Mouse (Mus musculus): ENCODE results near the gene Tiam1. TPM values are rescaled to one million over a fixed set of nuclear protein-coding genes. Genes with fewer than 3 reads are reported as not detected.

Gene Tiam1
- polyA plus RNA-seq, 1 experiment from 2014 or later, result 30.4 TPM

DNA sequence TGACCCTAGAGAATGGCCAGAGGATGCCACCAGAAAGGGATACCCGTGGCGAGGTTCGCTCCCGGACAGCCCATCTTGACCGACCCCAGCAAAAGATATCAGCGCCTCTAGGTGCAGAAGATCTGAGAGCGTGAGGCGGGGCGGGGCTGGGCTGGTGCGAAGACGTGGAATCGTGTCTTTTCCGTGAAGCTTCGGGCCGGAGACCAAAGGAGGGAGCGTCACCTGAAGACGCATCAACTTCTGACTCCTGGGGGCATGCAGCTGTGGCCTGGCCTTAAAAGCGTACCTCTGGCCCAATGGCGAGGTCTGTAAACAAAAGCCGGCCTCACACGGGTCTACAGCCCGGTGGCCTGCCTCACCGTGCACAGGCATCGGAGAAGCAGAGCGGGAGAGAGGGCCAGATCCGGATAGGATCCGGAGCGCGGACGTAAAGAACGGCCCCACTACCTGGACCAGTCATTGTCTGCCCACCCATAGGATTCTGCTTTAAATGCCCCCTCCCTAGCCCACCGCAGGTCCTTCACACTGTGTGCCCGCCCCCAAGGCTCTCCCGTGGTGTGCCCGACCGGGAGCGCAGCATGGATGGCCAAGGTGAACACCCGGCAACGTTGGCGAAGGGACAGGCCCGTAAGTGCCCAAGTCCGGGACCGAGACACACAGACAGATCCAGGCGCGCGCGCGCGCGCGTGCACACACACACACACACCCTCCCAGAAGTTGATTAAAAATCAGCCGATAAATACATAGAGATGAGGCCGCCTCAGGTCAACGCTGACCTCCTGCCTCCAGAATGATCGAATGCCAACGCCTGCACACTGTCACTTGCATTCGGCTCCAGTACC is 774 bp downstream of the Tiam1 start:
- Histone ChIP-seq H3K4me2 (replicated peaks) (peak overlapping the region; percentile 85), H3K27me3 (peaks cover 12% of the 10 kb centered on the region), H3K4me1 (replicated peaks) (peaks cover 34% of the 10 kb centered on the region), H3K9me3 (no peaks in the 10 kb centered on the region), H3K36me3 (peaks cover under 1% of the 10 kb centered on the region; the same call in 1 of the 2 replicates), H3K4me3 (replicated peaks) (peak overlapping the region; percentile 70), H3K9ac (replicated peaks) (peak overlapping the region; percentile 84), H3K27ac (peak overlapping the region; percentile 93)
- WGBS, result under 1% methylated on average over 56 of the region's 57 CpGs
- peak; percentile 20 for ATAC-seq

DNA sequence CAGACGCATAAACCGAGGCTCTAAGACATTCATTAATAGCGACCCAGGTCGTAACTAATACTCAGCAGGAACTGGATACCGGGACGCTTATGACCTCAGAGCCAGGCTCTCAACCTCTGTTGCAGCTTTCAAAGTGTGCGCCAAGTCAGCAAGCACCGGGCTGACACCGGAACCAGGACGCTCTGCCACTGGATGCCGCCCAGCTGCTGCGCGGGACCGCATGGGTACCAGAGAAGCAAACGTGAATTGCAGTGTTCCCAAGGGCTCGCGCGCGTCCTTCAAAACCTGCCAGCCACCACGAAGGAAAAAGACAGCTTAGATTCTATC is 1.4 kb downstream of the Tiam1 start:
- 2% methylated on average over 20 of the region's 20 CpGs for WGBS
- no peak for ATAC-seq
- peaks cover 12% of the 10 kb centered on the region for H3K27me3 ChIP-seq

DNA sequence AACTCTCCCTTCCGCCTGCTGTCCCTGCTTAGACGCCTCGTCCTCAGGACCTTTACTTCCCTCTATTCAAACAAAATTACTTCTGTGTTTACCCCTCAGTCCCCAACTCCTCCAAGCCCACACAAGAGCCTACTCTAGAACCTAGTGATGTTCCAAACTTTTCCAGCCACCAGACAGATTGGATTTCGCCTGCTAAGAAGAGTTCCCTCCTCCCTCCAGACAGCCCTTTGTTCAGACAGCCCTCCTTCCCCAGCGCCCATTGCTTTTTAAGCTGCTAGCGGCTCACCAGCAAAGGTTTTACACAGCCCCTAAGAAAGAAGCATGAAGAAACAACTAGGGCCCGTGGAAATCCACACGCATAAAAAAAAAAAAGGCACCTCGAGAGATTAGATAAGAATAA is 2.0 kb downstream of the Tiam1 start:
- WGBS, result 17% methylated on average over 9 of the region's 9 CpGs
- H3K36me3 ChIP-seq, result peaks cover 11% of the 10 kb centered on the region
- peaks cover 34% of the 10 kb centered on the region for H3K4me1 ChIP-seq (replicated peaks)
- peak overlapping the region; percentile 70 for H3K4me3 ChIP-seq (replicated peaks)
- peak overlapping the region; percentile 85 for H3K4me2 ChIP-seq (replicated peaks)
- H3K27ac ChIP-seq, result 0 out of 2 replicates have a peak overlapping the region, but pooled peaks have one; percentile 15
- H3K9me3 ChIP-seq, result no peaks in the 10 kb centered on the region
- H3K9ac ChIP-seq (replicated peaks), result peak overlapping the region; percentile 84
- H3K27me3 ChIP-seq, result peaks cover 12% of the 10 kb centered on the region
- no peak for ATAC-seq

More for the DNA sequence above, 1.4 kb downstream of the Tiam1 start:
- peak overlapping the region; percentile 93 for H3K27ac ChIP-seq
- peak overlapping the region; percentile 84 for H3K9ac ChIP-seq (replicated peaks)
- peaks cover 6% of the 10 kb centered on the region for H3K36me3 ChIP-seq
- peak overlapping the region; percentile 85 for H3K4me2 ChIP-seq (replicated peaks)
- no peaks in the 10 kb centered on the region for H3K9me3 ChIP-seq
- H3K4me1 ChIP-seq (replicated peaks), result peaks cover 34% of the 10 kb centered on the region
- peak overlapping the region; percentile 70 for H3K4me3 ChIP-seq (replicated peaks)

- Histone ChIP-seq H3K4me3 (replicated peaks) (no peak overlapping the region), H3K4me2 (replicated peaks) (peak overlapping the region; percentile 19; the same call in 1 of the 2 replicates), H3K36me3 (peaks cover 11% of the 10 kb centered on the region), H3K9me3 (no peaks in the 10 kb centered on the region), H3K9ac (replicated peaks) (no peak overlapping the region), H3K27ac (no peak overlapping the region), H3K27me3 (peaks cover 12% of the 10 kb centered on the region), H3K4me1 (replicated peaks) (peaks cover 34% of the 10 kb centered on the region)
- WGBS, result 78% methylated on average over 10 of the region's 10 CpGs
- ATAC-seq, result no peak
These were observed 3.0 kb downstream of the Tiam1 start for GRCm38 (mm10) chr16:90140571-90140970.

DNA sequence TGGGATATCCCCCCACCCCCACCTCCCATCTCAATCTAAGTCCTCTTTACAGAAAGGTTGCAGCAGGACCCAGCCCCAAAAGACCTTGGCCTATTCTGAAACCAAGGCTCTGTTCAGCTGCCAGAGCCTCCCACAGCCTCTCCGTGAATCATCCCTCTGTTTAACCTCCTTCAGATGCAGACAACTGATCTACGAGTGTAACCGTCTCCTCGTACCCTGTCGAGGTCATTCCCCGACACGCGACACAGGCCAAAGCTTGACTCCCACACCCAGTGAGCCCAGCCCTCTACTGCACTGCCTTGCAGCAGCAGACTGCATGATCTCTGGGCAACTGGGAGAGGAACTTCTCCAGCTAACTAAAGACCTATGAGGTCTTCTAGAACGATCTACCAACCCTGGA is 3.9 kb downstream of the Tiam1 start:
- peaks cover 31% of the 10 kb centered on the region for H3K4me1 ChIP-seq (replicated peaks)
- no peak overlapping the region for H3K4me3 ChIP-seq (replicated peaks)
- H3K27me3 ChIP-seq, result peaks cover 12% of the 10 kb centered on the region
- H3K4me2 ChIP-seq (replicated peaks), result no peak overlapping the region
- WGBS, result 67% methylated on average over 9 of the region's 9 CpGs
- no peak for ATAC-seq
- no peak overlapping the region for H3K9ac ChIP-seq (replicated peaks)
- no peak overlapping the region for H3K27ac ChIP-seq
- peaks cover 11% of the 10 kb centered on the region for H3K36me3 ChIP-seq
- no peaks in the 10 kb centered on the region for H3K9me3 ChIP-seq

DNA sequence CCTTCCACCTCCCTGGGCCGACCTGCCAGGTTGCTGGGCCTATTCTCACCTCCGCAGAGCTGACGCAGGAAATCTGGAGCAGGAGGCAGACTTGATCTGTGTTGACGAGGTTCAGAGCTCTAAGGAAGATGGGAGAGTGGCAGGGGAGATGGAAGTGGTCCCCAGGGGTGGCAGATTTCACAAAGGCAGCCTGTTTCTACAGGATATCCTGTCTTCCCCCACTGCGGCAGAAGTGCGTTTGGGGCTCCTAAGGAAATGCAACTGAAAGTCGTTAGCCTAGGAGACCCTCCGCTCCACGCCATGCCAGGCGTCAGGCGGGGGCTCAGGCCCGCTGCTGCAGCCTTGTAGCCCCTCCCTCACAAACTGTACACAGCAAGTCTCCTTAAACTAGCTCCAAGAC is 5.4 kb downstream of the Tiam1 start:
- 88% methylated on average over 12 of the region's 12 CpGs for WGBS
- peaks cover 21% of the 10 kb centered on the region for H3K27me3 ChIP-seq
- H3K9ac ChIP-seq (replicated peaks), result no peak overlapping the region

GRCm38 (mm10) chr16:90137175-90137574 is 6.4 kb downstream of the Tiam1 start:
- H3K4me3 ChIP-seq (replicated peaks), result no peak overlapping the region
- H3K9me3 ChIP-seq, result no peaks in the 10 kb centered on the region
- H3K27ac ChIP-seq, result no peak overlapping the region
- no peak for ATAC-seq
- peaks cover 21% of the 10 kb centered on the region for H3K27me3 ChIP-seq
- no peak overlapping the region for H3K9ac ChIP-seq (replicated peaks)
- H3K36me3 ChIP-seq, result peaks cover 11% of the 10 kb centered on the region
- H3K4me2 ChIP-seq (replicated peaks), result no peak overlapping the region
- 98% methylated on average over 23 of the region's 23 CpGs for WGBS
- peaks cover 32% of the 10 kb centered on the region for H3K4me1 ChIP-seq (replicated peaks)

More for the DNA sequence above, 5.4 kb downstream of the Tiam1 start:
- H3K9me3 ChIP-seq, result no peaks in the 10 kb centered on the region
- no peak overlapping the region for H3K4me3 ChIP-seq (replicated peaks)
- peaks cover 27% of the 10 kb centered on the region for H3K4me1 ChIP-seq (replicated peaks)
- H3K36me3 ChIP-seq, result peaks cover 11% of the 10 kb centered on the region
- ATAC-seq, result no peak
- H3K27ac ChIP-seq, result no peak overlapping the region
- no peak overlapping the region for H3K4me2 ChIP-seq (replicated peaks)

GRCm38 (mm10) chr16:90135580-90135979 is 8.0 kb downstream of the Tiam1 start:
- H3K9me3 ChIP-seq, result no peaks in the 10 kb centered on the region
- ATAC-seq, result no peak
- 93% methylated on average over 3 of the region's 3 CpGs for WGBS
- no peak overlapping the region for H3K27ac ChIP-seq
- no peak overlapping the region for H3K9ac ChIP-seq (replicated peaks)
- no peak overlapping the region for H3K4me3 ChIP-seq (replicated peaks)
- peaks cover 11% of the 10 kb centered on the region for H3K36me3 ChIP-seq
- peaks cover 25% of the 10 kb centered on the region for H3K4me1 ChIP-seq (replicated peaks)
- H3K4me2 ChIP-seq (replicated peaks), result no peak overlapping the region
- H3K27me3 ChIP-seq, result peaks cover 21% of the 10 kb centered on the region

- Histone ChIP-seq H3K4me1 (replicated peaks) (peaks cover 17% of the 10 kb centered on the region), H3K27me3 (peaks cover 20% of the 10 kb centered on the region)
- no peak for ATAC-seq
These were observed 9.2 kb downstream of the Tiam1 start for GRCm38 (mm10) chr16:90134351-90134750.

GRCm38 (mm10) chr16:90132816-90133215 is 10.8 kb downstream of the Tiam1 start:
- Histone ChIP-seq H3K9ac (replicated peaks) (no peak overlapping the region), H3K27me3 (peaks cover 19% of the 10 kb centered on the region), H3K4me3 (replicated peaks) (no peak overlapping the region), H3K27ac (no peak overlapping the region), H3K36me3 (peaks cover 11% of the 10 kb centered on the region), H3K4me1 (replicated peaks) (peaks cover 26% of the 10 kb centered on the region), H3K9me3 (no peaks in the 10 kb centered on the region), H3K4me2 (replicated peaks) (no peak overlapping the region)
- ATAC-seq, result no peak
- WGBS, result 16% methylated on average over 7 of the region's 7 CpGs

More at GRCm38 (mm10) chr16:90134351-90134750, 9.2 kb downstream of the Tiam1 start:
- H3K4me3 ChIP-seq (replicated peaks), result no peak overlapping the region
- H3K9ac ChIP-seq (replicated peaks), result no peak overlapping the region
- H3K4me2 ChIP-seq (replicated peaks), result no peak overlapping the region
- no peaks in the 10 kb centered on the region for H3K9me3 ChIP-seq
- H3K36me3 ChIP-seq, result peaks cover 11% of the 10 kb centered on the region
- no peak overlapping the region for H3K27ac ChIP-seq
- 88% methylated on average over 7 of the region's 7 CpGs for WGBS

- WGBS, result 5% methylated on average over 10 of the region's 10 CpGs
- Histone ChIP-seq H3K27ac (no peak overlapping the region), H3K4me2 (replicated peaks) (no peak overlapping the region; the same call in 1 of the 2 replicates), H3K4me3 (replicated peaks) (no peak overlapping the region), H3K9me3 (no peaks in the 10 kb centered on the region), H3K36me3 (peaks cover 6% of the 10 kb centered on the region), H3K9ac (replicated peaks) (no peak overlapping the region), H3K27me3 (peaks cover 19% of the 10 kb centered on the region), H3K4me1 (replicated peaks) (peaks cover 26% of the 10 kb centered on the region)
- peak; percentile 53; the same call in 1 of the 2 replicates for ATAC-seq
These were observed 11.2 kb downstream of the Tiam1 start for GRCm38 (mm10) chr16:90132331-90132730.

DNA sequence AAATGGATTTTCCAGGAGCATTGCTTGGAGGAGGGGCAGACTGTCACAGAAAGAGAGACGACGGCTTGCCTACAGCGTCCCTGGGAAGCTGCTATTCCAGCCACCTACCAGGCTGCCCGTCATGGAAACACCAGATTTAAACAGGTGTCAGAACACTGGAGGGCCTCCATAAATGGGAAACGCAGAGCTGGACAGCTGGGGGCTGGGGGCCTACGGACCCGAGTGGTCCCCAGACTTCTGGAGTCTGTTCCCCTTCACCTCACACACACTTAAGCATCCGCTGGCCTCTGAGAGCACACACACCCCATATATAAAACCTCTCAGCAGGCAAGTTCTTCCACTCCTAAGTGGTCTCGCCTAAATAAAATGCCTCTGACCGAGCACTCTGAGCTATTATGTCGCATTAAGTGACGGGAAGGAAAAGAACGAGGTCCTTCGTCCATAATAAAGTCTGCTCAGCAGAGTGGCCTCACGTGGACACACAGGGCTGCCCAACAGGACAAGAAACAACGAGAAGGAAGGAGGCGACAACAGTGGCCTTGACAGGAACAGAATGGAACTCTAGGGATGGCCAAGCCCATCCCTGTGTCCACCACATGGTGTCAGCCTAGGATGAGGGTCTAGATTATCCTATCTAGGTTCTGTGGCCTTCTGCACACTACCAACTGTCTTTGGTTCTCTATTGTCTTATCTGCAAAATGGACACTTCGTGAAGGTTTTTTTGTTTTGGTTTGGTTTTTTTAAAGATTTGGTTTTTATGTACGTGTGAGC is 14.6 kb downstream of the Tiam1 start:
- Histone ChIP-seq H3K4me1 (replicated peaks) (peaks cover 26% of the 10 kb centered on the region), H3K4me3 (replicated peaks) (no peak overlapping the region), H3K36me3 (no peaks in the 10 kb centered on the region), H3K27ac (0 out of 2 replicates have a peak overlapping the region, but pooled peaks have one; percentile 30), H3K9ac (replicated peaks) (no peak overlapping the region), H3K4me2 (replicated peaks) (no peak overlapping the region), H3K27me3 (peaks cover 16% of the 10 kb centered on the region), H3K9me3 (no peaks in the 10 kb centered on the region)
- 33% methylated on average over 19 of the region's 19 CpGs for WGBS
- peak; percentile 27; the same call in 1 of the 2 replicates for ATAC-seq

Data from midbrain, embryonic 13.5 days (tissue).